Mouse (Mus musculus) bone marrow, adult 2 months (tissue): ENCODE measurements at regions not wholly inside any gene's neighbourhood (a gene's known extent, or its start where the extent isn't known, plus 50 kb on each side); places are given as distances from the start of the nearest gene placed in this dataset.

Source experiments
- CTCF ChIP-seq: fragments of 200-500 bp; IDR thresholded peaks from 2 replicates; pipeline ENCODE4 v1.5.1; 2011; ENCODE audit warnings: low read length, control low read depth; ENCODE audit not compliant: control insufficient read depth, insufficient read depth
- POLR2A ChIP-seq: fragments of 200-500 bp; IDR thresholded peaks from 2 replicates; pipeline ENCODE4 v1.6.1; 2011; ENCODE audit warnings: low read depth, mild to moderate bottlenecking, control low read depth, low read length, borderline replicate concordance; ENCODE audit not compliant: control insufficient read depth

DNA sequence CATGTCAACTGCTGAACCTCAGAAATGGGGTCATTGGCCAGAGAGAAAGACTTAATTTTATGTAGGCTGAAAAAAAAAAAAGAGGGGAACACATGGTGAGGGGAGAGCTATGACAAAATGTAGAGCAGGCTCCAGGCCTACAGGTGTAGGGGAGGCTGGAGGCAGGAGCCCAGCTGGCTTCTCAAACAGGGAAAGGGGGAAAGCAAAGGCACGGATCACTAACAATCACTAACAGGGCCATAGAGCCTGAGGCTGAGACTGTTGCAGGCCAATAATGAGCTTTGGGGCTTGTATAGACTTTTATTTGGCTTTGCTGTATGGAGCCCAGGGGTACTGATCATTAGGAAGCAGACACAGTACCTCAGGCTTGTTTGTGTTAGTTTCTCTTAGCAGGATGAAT is 777.9 kb downstream of the Epha4 start:
- TF ChIP-seq CTCF (no peak), POLR2A (no peak)
